Mouse (Mus musculus) urinary bladder, postnatal 4 days (tissue): Measurements from ENCODE around the gene Olfr247.
"Not testable (repeated sequence)": the region's sequence is repeated elsewhere in the genome, so short reads cannot be mapped to it uniquely, and the experiment has no call there.

Source experiments
- DNase-seq, 2 experiments: peaks; one replicate each; pipeline ENCODE4 v3.0.0; 2021 to 2022; ENCODE audit warnings: low spot score in 2 of 2

Olfr247 gene

GRCm38 (mm10) chr10:129976040-129976439 is at the start of gene Olfr247:
TSS of gene Olfr247 (minus strand) at chr10:129976140.
- DNase-seq, result not testable (repeated sequence)

DNA sequence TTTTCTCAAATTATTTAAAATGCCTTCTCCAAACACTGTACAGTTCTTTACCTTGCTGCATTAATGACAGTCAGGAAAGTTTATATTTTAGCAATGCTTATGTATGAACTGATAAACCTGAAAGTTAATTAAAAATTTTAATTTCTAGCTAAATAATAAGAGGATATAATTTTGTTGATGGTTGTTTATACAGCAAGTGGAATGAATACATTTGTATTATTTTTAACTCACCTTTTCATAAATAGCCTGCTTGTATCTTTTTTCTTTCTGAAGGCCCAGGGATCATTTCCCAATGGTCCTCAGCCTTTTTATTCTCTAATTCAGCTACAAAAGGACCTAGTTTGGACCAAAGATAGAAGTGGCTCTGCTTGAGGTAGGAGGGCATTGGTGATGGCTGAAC is 36.4 kb upstream of the Olfr247 start, which contains the start of gene Olfr820:
Olfr820 (plus strand) TSS at position 301 of the 400 bp plus-strand sequence.
- no peak for DNase-seq

GRCm38 (mm10) chr10:130005366-130005765 is 29.4 kb upstream of the Olfr247 start:
- not testable (repeated sequence) for DNase-seq

GRCm38 (mm10) chr10:130004104-130004503 is 28.2 kb upstream of the Olfr247 start:
- not testable (repeated sequence) for DNase-seq

DNA sequence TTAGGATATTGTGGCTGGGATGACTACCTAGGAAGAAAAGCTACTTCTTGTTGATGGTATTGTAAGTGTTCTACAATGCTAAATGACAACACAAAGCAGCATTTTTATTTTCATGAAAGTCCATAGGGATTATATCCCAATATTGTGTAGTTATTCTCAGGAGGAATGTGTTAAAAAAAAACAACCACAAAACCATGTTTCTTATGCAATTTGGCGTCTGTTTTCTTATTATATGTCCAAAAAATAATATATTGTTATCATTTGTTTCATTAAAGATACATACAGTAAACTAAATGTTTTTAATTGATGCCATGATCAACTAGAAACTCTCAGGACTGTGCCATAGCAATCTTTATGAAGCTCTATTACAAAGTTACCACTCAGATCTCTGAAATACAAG is 9.0 kb upstream of the Olfr247 start, which contains the start of gene Gm10310:
Gm10310 (minus strand) TSS at position 101 of the 400 bp plus-strand sequence.
- DNase-seq, result not testable (repeated sequence)

DNA sequence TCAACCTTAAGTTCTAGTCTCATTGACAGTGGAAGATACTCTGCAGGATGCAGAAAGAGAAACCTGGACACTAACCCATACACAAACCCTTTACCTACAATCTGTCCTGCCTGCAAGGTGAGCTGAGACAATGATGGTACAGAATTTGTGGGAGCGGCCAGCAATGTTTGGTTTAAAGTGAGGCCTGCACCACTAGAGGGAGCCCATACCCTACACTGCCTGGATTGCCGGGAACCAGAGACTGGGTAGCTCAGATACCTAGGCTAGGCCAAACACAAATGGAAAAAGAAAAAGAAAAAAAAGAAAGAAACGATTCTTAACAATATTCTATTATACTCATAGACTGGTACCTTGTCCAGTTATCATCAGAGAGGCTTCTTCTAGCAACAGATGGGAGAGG is 5.9 kb upstream of the Olfr247 start:
- DNase-seq, result not testable (repeated sequence)

DNA sequence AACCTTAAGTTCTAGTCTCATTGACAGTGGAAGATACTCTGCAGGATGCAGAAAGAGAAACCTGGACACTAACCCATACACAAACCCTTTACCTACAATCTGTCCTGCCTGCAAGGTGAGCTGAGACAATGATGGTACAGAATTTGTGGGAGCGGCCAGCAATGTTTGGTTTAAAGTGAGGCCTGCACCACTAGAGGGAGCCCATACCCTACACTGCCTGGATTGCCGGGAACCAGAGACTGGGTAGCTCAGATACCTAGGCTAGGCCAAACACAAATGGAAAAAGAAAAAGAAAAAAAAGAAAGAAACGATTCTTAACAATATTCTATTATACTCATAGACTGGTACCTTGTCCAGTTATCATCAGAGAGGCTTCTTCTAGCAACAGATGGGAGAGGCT is 2.9 kb downstream of the Olfr247 start:
- DNase-seq, result not testable (repeated sequence)

DNA sequence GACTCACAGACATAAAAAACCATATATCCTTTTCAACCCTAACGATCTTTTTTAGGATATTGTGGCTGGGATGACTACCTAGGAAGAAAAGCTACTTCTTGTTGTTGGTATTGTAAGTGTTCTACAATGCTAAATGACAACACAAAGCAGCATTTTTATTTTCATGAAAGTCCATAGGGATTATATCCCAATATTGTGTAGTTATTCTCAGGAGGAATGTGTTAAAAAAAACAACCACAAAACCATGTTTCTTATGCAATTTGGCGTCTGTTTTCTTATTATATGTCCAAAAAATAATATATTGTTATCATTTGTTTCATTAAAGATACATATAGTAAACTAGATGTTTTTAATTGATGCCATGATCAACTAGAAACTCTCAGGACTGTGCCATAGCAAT is 8.8 kb downstream of the Olfr247 start, which contains the start of gene Olfr819:
Olfr819 (minus strand) TSS at position 101 of the 400 bp plus-strand sequence.
- not testable (repeated sequence) for DNase-seq

GRCm38 (mm10) chr10:129966232-129966631 is 9.7 kb downstream of the Olfr247 start:
- not testable (repeated sequence) for DNase-seq

DNA sequence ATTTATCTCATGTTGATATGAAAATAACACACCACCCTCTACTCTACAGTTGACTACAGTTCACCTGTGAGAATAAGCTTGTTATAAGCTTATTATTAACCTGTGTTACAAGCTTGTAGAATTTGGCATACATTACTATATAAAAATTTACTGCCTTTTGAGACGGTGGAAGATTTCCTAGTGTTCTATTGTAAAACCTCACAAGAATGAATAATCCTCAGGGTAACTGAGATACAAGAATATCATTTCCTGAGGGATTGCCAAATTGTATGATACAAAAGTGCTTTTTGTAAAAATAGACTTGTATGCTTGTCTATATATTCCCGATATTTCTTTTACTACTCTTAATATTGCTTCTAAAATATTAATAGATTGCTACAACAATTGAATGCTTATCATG is 26.9 kb downstream of the Olfr247 start, which contains the start of gene Olfr818:
Olfr818 (minus strand) TSS at position 101 of the 400 bp plus-strand sequence.
- DNase-seq, result no peak
